Mouse (Mus musculus): ENCODE results near the gene Rnf8. TPM values are rescaled to one million over a fixed set of nuclear protein-coding genes. Genes with fewer than 3 reads are reported as not detected.
"Not testable (repeated sequence)": the region's sequence is repeated elsewhere in the genome, so short reads cannot be mapped to it uniquely, and the experiment has no call there.

The Rnf8 gene
- polyA plus RNA-seq, 1 experiment from 2014 or later: 51.1 TPM

DNA sequence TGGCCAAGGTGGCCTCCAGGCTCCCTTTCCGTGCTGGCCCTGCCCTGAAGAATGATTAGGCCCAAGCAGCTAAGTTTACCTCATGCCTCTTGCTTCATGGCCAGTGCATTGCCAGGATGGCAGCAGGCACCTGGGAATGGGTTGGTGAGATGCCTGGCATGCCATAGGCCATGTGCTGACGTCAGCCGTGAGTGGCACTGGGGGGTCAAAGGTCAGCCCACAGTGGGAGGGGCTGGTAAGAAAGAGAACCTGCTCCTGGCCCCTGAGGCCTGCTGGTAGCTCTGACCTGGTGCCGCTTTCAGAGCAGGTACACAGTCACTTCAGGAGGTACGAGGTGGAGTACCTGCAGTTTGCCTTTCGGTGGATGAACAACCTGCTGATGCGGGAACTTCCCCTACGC lies 15.1 kb upstream of the Rnf8 start:
- 89% methylated on average over 8 of the region's 8 CpGs for WGBS
- peaks cover 5 to 8% of the 10 kb centered on the region in 2 experiments; a peak in 3 of 4 replicates for H3K4me1 ChIP-seq (ENCODE audit: control insufficient read depth in 2 of 2, insufficient read depth in 2 of 2, low read length in 2 of 2)
- H3K4me2 ChIP-seq (ENCODE audit: low read length): no peak overlapping the region
- H3K36me3 ChIP-seq (ENCODE audit: control insufficient read depth, insufficient read depth, low read length): peaks cover 64% of the 10 kb centered on the region
- H3K9me3 ChIP-seq (ENCODE audit: control insufficient read depth, low read length): no peaks in the 10 kb centered on the region
- no peak overlapping the region for H3K9ac ChIP-seq (ENCODE audit: low read length)
- H3K27ac ChIP-seq (replicated peaks in 1 of 2; ENCODE audit: control insufficient read depth in 1 of 2, insufficient read depth in 1 of 2, low read depth in 2 of 2, low read length in 2 of 2): no peak overlapping the region
- no peak overlapping the region for H3K4me3 ChIP-seq (ENCODE audit: control insufficient read depth in 1 of 2, insufficient read depth in 1 of 2, low read depth in 1 of 2, low read length in 2 of 2)
- ATAC-seq (ENCODE audit: insufficient number of reproducible peaks, insufficient read depth, low FRiP score, low read depth): no peak
- H3K27me3 ChIP-seq (ENCODE audit: control insufficient read depth, insufficient read depth, low read length): no peaks in the 10 kb centered on the region

DNA sequence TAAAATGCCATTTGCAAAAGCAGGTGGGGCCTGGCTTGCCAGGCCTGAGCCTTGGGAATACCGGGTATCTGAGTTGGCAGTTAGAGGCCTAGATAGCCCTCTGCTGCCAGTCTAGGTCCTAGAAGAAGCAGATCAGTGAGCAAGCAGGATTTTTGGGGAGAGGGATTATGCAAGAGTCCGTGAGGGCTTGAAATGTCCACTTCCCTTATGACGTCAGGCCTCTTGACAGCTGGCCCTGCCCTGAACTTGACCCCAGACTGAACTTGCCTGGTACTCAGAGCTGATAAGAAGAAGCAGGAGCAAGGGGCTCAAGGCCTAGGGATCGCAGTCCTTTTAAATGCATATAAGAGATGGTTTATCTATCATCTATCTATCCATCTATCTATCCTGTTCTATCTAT lies 13.2 kb upstream of the Rnf8 start:
- Histone ChIP-seq H3K9ac (ENCODE audit: low read length) (no peak overlapping the region), H3K9me3 (ENCODE audit: control insufficient read depth, low read length) (no peaks in the 10 kb centered on the region), H3K4me2 (ENCODE audit: low read length) (no peak overlapping the region), H3K4me3 (ENCODE audit: control insufficient read depth in 1 of 2, insufficient read depth in 1 of 2, low read depth in 1 of 2, low read length in 2 of 2) (no peak overlapping the region), H3K27ac (replicated peaks in 1 of 2; ENCODE audit: control insufficient read depth in 1 of 2, insufficient read depth in 1 of 2, low read depth in 2 of 2, low read length in 2 of 2) (no peak overlapping the region), H3K4me1 (ENCODE audit: control insufficient read depth in 2 of 2, insufficient read depth in 2 of 2, low read length in 2 of 2) (peaks cover 3 to 5% of the 10 kb centered on the region in 2 experiments; a peak in 3 of 4 replicates), H3K36me3 (ENCODE audit: control insufficient read depth, insufficient read depth, low read length) (peaks cover 58% of the 10 kb centered on the region), H3K27me3 (ENCODE audit: control insufficient read depth, insufficient read depth, low read length) (no peaks in the 10 kb centered on the region)
- WGBS: 31% methylated on average over 4 of the region's 4 CpGs
- no peak for ATAC-seq (ENCODE audit: insufficient number of reproducible peaks, insufficient read depth, low FRiP score, low read depth)

- Histone ChIP-seq H3K27ac (replicated peaks in 1 of 2; ENCODE audit: control insufficient read depth in 1 of 2, insufficient read depth in 1 of 2, low read depth in 2 of 2, low read length in 2 of 2) (no peak overlapping the region), H3K27me3 (ENCODE audit: control insufficient read depth, insufficient read depth, low read length) (no peaks in the 10 kb centered on the region), H3K4me2 (ENCODE audit: low read length) (no peak overlapping the region), H3K9me3 (ENCODE audit: control insufficient read depth, low read length) (no peaks in the 10 kb centered on the region), H3K36me3 (ENCODE audit: control insufficient read depth, insufficient read depth, low read length) (peaks cover 51% of the 10 kb centered on the region), H3K9ac (ENCODE audit: low read length) (no peak overlapping the region), H3K4me1 (ENCODE audit: control insufficient read depth in 2 of 2, insufficient read depth in 2 of 2, low read length in 2 of 2) (peaks cover 3 to 5% of the 10 kb centered on the region in 2 experiments; a peak in 3 of 4 replicates), H3K4me3 (ENCODE audit: control insufficient read depth in 1 of 2, insufficient read depth in 1 of 2, low read depth in 1 of 2, low read length in 2 of 2) (no peak overlapping the region)
- WGBS: 14% methylated on average over 6 of the region's 6 CpGs
- no peak for ATAC-seq (ENCODE audit: insufficient number of reproducible peaks, insufficient read depth, low FRiP score, low read depth)
Measured at GRCm38 (mm10) chr17:29603283-29603682, 11.3 kb upstream of the Rnf8 start.

GRCm38 (mm10) chr17:29613453-29613852 lies 1.1 kb upstream of the Rnf8 start:
- not testable (repeated sequence) for H3K4me2 ChIP-seq (ENCODE audit: low read length); H3K9ac ChIP-seq (ENCODE audit: low read length); H3K27me3 ChIP-seq (ENCODE audit: control insufficient read depth, insufficient read depth, low read length); H3K36me3 ChIP-seq (ENCODE audit: control insufficient read depth, insufficient read depth, low read length); ATAC-seq (ENCODE audit: insufficient number of reproducible peaks, insufficient read depth, low FRiP score, low read depth); H3K9me3 ChIP-seq (ENCODE audit: control insufficient read depth, low read length); H3K27ac ChIP-seq (replicated peaks in 1 of 2; ENCODE audit: control insufficient read depth in 1 of 2, insufficient read depth in 1 of 2, low read depth in 2 of 2, low read length in 2 of 2); H3K4me3 ChIP-seq (ENCODE audit: control insufficient read depth in 1 of 2, insufficient read depth in 1 of 2, low read depth in 1 of 2, low read length in 2 of 2)
- 80% methylated on average over 5 of the region's 5 CpGs for WGBS
- H3K4me1 ChIP-seq (ENCODE audit: control insufficient read depth in 2 of 2, insufficient read depth in 2 of 2, low read length in 2 of 2): peaks cover 7 to 28% of the 10 kb centered on the region in 2 experiments

DNA sequence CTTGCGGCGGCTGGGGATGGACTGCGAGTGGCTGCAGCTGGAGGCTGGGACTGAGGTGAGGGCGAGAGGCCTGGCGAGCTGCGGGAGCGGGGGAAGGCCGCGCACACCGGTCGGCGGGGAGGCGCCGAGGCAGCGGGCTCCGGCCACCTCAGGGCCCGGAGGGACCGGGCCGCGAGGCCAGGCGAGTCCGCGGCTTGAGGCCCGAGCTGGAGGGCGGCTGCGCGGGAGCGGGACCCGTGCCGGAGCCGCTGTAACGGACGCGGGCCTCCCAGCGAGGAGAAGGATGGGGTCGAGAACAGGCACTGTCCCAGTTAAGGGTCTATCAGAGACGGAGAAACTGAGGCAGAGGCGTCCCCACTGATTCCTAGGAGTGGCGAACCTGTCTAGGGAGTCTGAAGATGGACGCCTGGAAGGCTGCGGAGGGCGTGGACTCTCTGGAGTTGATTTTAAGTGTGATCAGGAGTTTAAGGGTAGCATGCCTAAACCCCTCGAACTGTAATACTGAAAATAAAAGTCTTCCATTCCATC lies 498 bp downstream of the Rnf8 start:
- Histone ChIP-seq H3K36me3 (ENCODE audit: control insufficient read depth, insufficient read depth, low read length) (peaks cover 17% of the 10 kb centered on the region), H3K9me3 (ENCODE audit: control insufficient read depth, low read length) (no peaks in the 10 kb centered on the region), H3K4me2 (ENCODE audit: low read length) (peak overlapping the region; percentile 69), H3K9ac (ENCODE audit: low read length) (peak overlapping the region; percentile 88), H3K4me3 (ENCODE audit: control insufficient read depth in 1 of 2, insufficient read depth in 1 of 2, low read depth in 1 of 2, low read length in 2 of 2) (peak overlapping the region; percentile 80 to 84), H3K27me3 (ENCODE audit: control insufficient read depth, insufficient read depth, low read length) (no peaks in the 10 kb centered on the region), H3K4me1 (ENCODE audit: control insufficient read depth in 2 of 2, insufficient read depth in 2 of 2, low read length in 2 of 2) (peaks cover 7 to 28% of the 10 kb centered on the region in 2 experiments), H3K27ac (replicated peaks in 1 of 2; ENCODE audit: control insufficient read depth in 1 of 2, insufficient read depth in 1 of 2, low read depth in 2 of 2, low read length in 2 of 2) (peak overlapping the region; percentile 87 to 91)
- ATAC-seq (ENCODE audit: insufficient number of reproducible peaks, insufficient read depth, low FRiP score, low read depth): peak; percentile 42; the same call in 1 of the 2 replicates
- WGBS: under 1% methylated on average over 43 of the region's 43 CpGs

DNA sequence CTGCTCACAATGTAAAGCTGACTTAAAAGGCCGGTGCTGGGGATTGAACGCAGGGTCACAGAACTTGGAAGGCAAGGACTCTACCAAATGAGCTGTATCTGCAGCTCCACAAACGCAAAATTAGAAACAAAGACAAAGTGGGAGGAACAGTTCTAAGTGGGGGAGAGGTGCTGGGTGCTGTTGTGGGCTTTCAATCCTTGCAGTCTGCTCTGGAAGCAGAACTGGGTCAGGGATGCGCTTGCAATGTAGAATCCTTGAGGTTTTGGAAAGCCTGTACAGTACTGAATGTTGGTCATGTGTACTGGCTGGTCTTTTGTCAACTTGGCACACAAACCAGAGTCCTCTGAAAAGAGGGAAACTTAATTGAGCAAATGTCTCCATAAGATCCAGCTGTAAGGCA lies 1.0 kb downstream of the Rnf8 start:
- Histone ChIP-seq H3K9ac (ENCODE audit: low read length) (peak overlapping the region; percentile 88), H3K4me2 (ENCODE audit: low read length) (peak overlapping the region; percentile 69), H3K4me3 (ENCODE audit: control insufficient read depth in 1 of 2, insufficient read depth in 1 of 2, low read depth in 1 of 2, low read length in 2 of 2) (peak overlapping the region; percentile 80 to 84), H3K4me1 (ENCODE audit: control insufficient read depth in 2 of 2, insufficient read depth in 2 of 2, low read length in 2 of 2) (peaks cover 7 to 28% of the 10 kb centered on the region in 2 experiments), H3K27ac (replicated peaks in 1 of 2; ENCODE audit: control insufficient read depth in 1 of 2, insufficient read depth in 1 of 2, low read depth in 2 of 2, low read length in 2 of 2) (no peak overlapping the region), H3K27me3 (ENCODE audit: control insufficient read depth, insufficient read depth, low read length) (no peaks in the 10 kb centered on the region), H3K36me3 (ENCODE audit: control insufficient read depth, insufficient read depth, low read length) (peaks cover 18% of the 10 kb centered on the region), H3K9me3 (ENCODE audit: control insufficient read depth, low read length) (no peaks in the 10 kb centered on the region)
- ATAC-seq (ENCODE audit: insufficient number of reproducible peaks, insufficient read depth, low FRiP score, low read depth): no peak
- 13% methylated on average over 4 of the region's 4 CpGs for WGBS

- Histone ChIP-seq H3K4me1 (ENCODE audit: control insufficient read depth in 2 of 2, insufficient read depth in 2 of 2, low read length in 2 of 2) (peaks cover 4 to 15% of the 10 kb centered on the region in 2 experiments), H3K4me3 (ENCODE audit: control insufficient read depth in 1 of 2, insufficient read depth in 1 of 2, low read depth in 1 of 2, low read length in 2 of 2) (no peak overlapping the region), H3K27ac (replicated peaks in 1 of 2; ENCODE audit: control insufficient read depth in 1 of 2, insufficient read depth in 1 of 2, low read depth in 2 of 2, low read length in 2 of 2) (no peak overlapping the region), H3K9me3 (ENCODE audit: control insufficient read depth, low read length) (no peaks in the 10 kb centered on the region), H3K9ac (ENCODE audit: low read length) (no peak overlapping the region), H3K4me2 (ENCODE audit: low read length) (no peak overlapping the region), H3K36me3 (ENCODE audit: control insufficient read depth, insufficient read depth, low read length) (peaks cover 50% of the 10 kb centered on the region), H3K27me3 (ENCODE audit: control insufficient read depth, insufficient read depth, low read length) (no peaks in the 10 kb centered on the region)
- ATAC-seq (ENCODE audit: insufficient number of reproducible peaks, insufficient read depth, low FRiP score, low read depth): no peak
- WGBS: 87% methylated on average over 3 of the region's 3 CpGs
Measured at GRCm38 (mm10) chr17:29619231-29619630, 4.6 kb downstream of the Rnf8 start.

DNA sequence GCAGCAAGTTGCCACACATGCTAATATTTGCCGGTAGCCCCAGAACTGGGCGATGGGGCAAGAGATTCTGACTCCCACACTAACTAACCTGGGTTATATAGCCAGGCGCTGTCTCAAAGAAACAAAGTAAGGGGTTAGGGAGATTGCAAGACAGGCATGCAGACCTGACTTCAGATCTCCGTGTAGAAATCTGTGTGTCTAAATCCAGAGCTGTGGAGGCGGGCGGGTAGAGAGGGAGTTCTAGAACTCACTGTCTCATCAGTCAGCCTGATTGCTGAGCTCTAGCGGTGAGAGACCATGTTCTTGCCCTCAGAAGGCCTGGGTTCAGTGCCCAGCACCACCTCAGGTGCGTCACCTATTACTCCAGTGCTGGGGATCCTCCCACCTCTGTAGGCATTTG lies 8.9 kb downstream of the Rnf8 start:
- Histone ChIP-seq H3K4me1 (ENCODE audit: control insufficient read depth in 2 of 2, insufficient read depth in 2 of 2, low read length in 2 of 2) (no peaks in the 10 kb centered on the region), H3K9me3 (ENCODE audit: control insufficient read depth, low read length) (no peaks in the 10 kb centered on the region), H3K9ac (ENCODE audit: low read length) (no peak overlapping the region), H3K27ac (replicated peaks in 1 of 2; ENCODE audit: control insufficient read depth in 1 of 2, insufficient read depth in 1 of 2, low read depth in 2 of 2, low read length in 2 of 2) (no peak overlapping the region), H3K4me3 (ENCODE audit: control insufficient read depth in 1 of 2, insufficient read depth in 1 of 2, low read depth in 1 of 2, low read length in 2 of 2) (no peak overlapping the region), H3K27me3 (ENCODE audit: control insufficient read depth, insufficient read depth, low read length) (no peaks in the 10 kb centered on the region), H3K36me3 (ENCODE audit: control insufficient read depth, insufficient read depth, low read length) (peaks cover 83% of the 10 kb centered on the region), H3K4me2 (ENCODE audit: low read length) (no peak overlapping the region)
- WGBS: 93% methylated on average over 8 of the region's 8 CpGs
- ATAC-seq (ENCODE audit: insufficient number of reproducible peaks, insufficient read depth, low FRiP score, low read depth): no peak
